Mouse (Mus musculus) MEL (cell line): Measurements from ENCODE around the gene Triml1.

Source experiments
- CTCF ChIP-seq, 3 experiments: IDR thresholded peaks in 2 of 3; conservative IDR thresholded peaks in 1 of 3; 2 replicates each; pipeline ENCODE4 v1.5.1; 2011 to 2012; ENCODE audit warnings: low read length in 3 of 3, low read depth in 2 of 3, mild to moderate bottlenecking in 2 of 3, improper control_type of control experiment in 1 of 3, inconsistent platforms in 1 of 3, mixed read lengths in 1 of 3, moderate library complexity in 1 of 3; ENCODE audit not compliant: control insufficient read depth in 1 of 3, insufficient read depth in 1 of 3, poor library complexity in 1 of 3, severe bottlenecking in 1 of 3
- E2F4 ChIP-seq: IDR thresholded peaks from 2 replicates; pipeline ENCODE4 v1.6.1; 2011; ENCODE audit warnings: low read depth, low read length, improper control_type of control experiment, borderline replicate concordance
- ELF1 ChIP-seq: IDR thresholded peaks from 2 replicates; pipeline ENCODE4 v1.6.1; 2014; ENCODE audit warnings: low read depth, mild to moderate bottlenecking, inconsistent platforms, low read length, improper control_type of control experiment, moderate library complexity
- EP300 ChIP-seq, 2 experiments: IDR thresholded peaks; 2 replicates each; pipeline ENCODE4 v1.6.1; 2011; ENCODE audit warnings: improper control_type of control experiment in 2 of 2, low read length in 2 of 2, low read depth in 1 of 2, mild to moderate bottlenecking in 1 of 2
- GATA1 ChIP-seq: IDR thresholded peaks from 2 replicates; pipeline ENCODE4 v1.6.1; 2011; ENCODE audit warnings: low read depth, low read length, improper control_type of control experiment
- MAX ChIP-seq: IDR thresholded peaks from 2 replicates; pipeline ENCODE4 v1.6.1; 2011; ENCODE audit warnings: low read length, improper control_type of control experiment
- NRF1 ChIP-seq: IDR thresholded peaks from 2 replicates; pipeline ENCODE4 v1.6.1; 2014; ENCODE audit warnings: low read depth, mild to moderate bottlenecking, inconsistent platforms, low read length, improper control_type of control experiment, moderate library complexity; ENCODE audit not compliant: poor library complexity, insufficient read depth, severe bottlenecking
- POLR2A ChIP-seq, 2 experiments: IDR thresholded peaks; 2 replicates each; pipeline ENCODE4 v1.6.1; 2011 to 2012; ENCODE audit warnings: low read length in 2 of 2, mild to moderate bottlenecking in 2 of 2, control low read depth in 1 of 2, improper control_type of control experiment in 1 of 2, low read depth in 1 of 2, moderate library complexity in 1 of 2; ENCODE audit not compliant: control insufficient read depth in 1 of 2, insufficient read depth in 1 of 2, poor library complexity in 1 of 2
- RCOR1 ChIP-seq: IDR thresholded peaks from 2 replicates; pipeline ENCODE4 v1.6.1; 2012; ENCODE audit warnings: low read depth, mild to moderate bottlenecking, inconsistent platforms, low read length, improper control_type of control experiment
- TAL1 ChIP-seq: IDR thresholded peaks from 2 replicates; pipeline ENCODE4 v1.6.1; 2012; ENCODE audit warnings: mild to moderate bottlenecking, inconsistent platforms, low read length, moderate library complexity, mixed read lengths
- TCF12 ChIP-seq: IDR thresholded peaks from 2 replicates; pipeline ENCODE4 v1.6.1; 2014; ENCODE audit warnings: low read depth, mild to moderate bottlenecking, inconsistent platforms, low read length, improper control_type of control experiment, moderate library complexity
- USF1 ChIP-seq: IDR thresholded peaks from 2 replicates; pipeline ENCODE4 v1.6.1; 2014; ENCODE audit warnings: low read depth, mild to moderate bottlenecking, inconsistent platforms, low read length, improper control_type of control experiment, moderate library complexity
- ZKSCAN1 ChIP-seq: IDR thresholded peaks from 2 replicates; pipeline ENCODE4 v1.6.1; 2012; ENCODE audit warnings: low read depth, mild to moderate bottlenecking, inconsistent platforms, low read length, improper control_type of control experiment, moderate library complexity

DNA sequence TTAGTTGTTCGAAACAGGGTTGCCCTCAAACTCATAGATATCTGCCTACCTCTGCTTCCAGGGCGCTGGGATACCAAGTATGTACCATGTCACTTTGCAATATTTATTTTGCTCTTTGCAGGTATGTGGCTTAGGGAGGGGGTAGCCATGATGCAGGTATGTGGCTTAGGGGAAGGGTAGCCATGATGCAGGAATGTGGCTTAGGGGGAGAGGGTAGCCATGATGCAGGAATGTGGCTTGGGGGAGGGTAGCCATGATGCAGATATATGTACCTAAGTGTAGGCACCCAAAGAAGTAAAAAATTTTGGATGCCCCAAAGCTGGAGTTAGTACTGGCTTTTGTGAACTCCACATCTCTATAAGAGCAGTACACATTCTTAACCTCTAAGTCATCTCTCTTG is 41.0 kb upstream of the Triml1 start:
- TF ChIP-seq CTCF (IDR thresholded peaks at IDR 0.05 in 2 of 3, conservative IDR thresholded peaks at IDR 0.05 in 1 of 3; ENCODE audit: control insufficient read depth in 1 of 3, insufficient read depth in 1 of 3, low read depth in 2 of 3, low read length in 3 of 3, poor library complexity in 1 of 3, severe bottlenecking in 1 of 3) (no peak), ZKSCAN1 (no peak), TAL1 (no peak), USF1 (no peak), EP300 (IDR thresholded peaks at IDR 0.05; ENCODE audit: low read depth in 1 of 2, low read length in 2 of 2) (no peak), MAX (no peak), GATA1 (no peak), ELF1 (no peak), POLR2A (IDR thresholded peaks at IDR 0.05; ENCODE audit: control insufficient read depth in 1 of 2, insufficient read depth in 1 of 2, low read depth in 1 of 2, low read length in 2 of 2, poor library complexity in 1 of 2) (no peak), RCOR1 (no peak), E2F4 (no peak), NRF1 (no peak), TCF12 (no peak)
